Mouse (Mus musculus) mouse trophoblast stem cell (cell line): ENCODE results near the gene Hbq1a.

Experiments
- in situ Hi-C, 2 experiments: fragments of 300-500 bp; cut with MseI, MboI; formaldehyde crosslinking; loops; 2 replicates in 1 of 2; 3 replicates in 1 of 2; pipeline ENCODE4 v1.15.1; 2025

Gene Hbq1a

DNA sequence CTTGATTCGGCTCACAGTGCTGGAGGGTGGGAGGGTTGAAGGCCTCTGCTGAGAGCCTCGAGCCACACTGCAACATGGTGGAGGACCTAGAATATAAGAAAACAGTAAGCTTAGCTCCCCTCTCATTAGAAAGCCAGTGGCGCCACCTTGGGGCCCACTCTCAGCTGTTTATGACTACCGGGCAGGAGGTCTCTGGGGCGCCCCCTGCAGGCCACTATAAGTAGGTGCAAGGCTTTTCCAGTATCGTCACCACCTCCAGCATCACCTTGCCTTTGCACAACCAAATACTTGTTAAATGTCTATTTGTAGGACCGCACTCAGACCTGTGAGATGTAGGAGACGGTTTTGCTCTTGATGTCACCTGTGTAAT lies 21.3 kb downstream of the Hbq1a start:
- in situ Hi-C loops: loop anchor here (5.0 to 10.0 kb wide), 2 partner anchors 34 to 136 kb away; partner anchors contain the start of gene Hbq1b (in 1 of the 2)

DNA sequence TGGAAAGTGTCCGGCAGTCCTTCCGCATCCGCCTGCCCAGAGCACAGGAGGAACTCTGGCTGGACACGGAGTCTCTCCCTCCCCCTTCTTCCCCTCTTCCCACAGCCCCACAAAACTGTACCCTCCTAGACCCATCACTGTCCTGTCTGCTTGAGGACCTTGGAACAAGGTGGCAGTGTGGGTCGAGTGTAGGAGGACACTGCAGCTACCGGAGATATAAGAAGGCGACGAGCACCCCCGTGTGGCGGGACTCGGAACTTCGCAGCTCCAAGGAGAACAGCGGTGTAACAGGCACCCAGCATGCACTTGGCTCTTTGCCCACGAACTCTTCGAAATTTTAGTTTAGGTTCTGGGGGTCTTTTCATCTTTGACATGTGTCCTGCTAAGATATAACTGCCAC lies 24.7 kb downstream of the Hbq1a start:
- in situ Hi-C loops: loop anchor here (5.0 to 10.0 kb wide), 2 partner anchors 37 to 140 kb away; partner anchors contain the start of gene Hbq1b (in 1 of the 2)

DNA sequence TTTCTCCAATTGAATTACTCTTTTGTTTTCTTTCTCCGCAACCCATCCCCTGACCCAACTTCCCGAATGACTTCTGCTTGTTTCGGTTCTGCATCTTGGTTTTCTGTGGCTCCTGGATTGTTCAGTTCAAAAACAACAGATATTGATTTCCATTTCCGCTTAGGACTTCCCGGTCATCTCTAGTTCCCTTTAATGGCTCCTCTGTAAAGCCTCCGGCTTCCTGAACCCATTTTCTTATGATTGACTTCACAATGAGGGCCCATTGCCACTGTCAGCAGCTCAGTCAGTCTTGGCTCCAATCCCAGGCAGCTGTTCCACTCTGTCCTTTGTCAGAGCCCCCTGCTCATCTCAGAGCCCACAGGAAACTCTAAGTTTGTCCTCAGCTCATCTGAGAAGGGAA lies 31.2 kb downstream of the Hbq1a start:
- in situ Hi-C loops: no loop called here

DNA sequence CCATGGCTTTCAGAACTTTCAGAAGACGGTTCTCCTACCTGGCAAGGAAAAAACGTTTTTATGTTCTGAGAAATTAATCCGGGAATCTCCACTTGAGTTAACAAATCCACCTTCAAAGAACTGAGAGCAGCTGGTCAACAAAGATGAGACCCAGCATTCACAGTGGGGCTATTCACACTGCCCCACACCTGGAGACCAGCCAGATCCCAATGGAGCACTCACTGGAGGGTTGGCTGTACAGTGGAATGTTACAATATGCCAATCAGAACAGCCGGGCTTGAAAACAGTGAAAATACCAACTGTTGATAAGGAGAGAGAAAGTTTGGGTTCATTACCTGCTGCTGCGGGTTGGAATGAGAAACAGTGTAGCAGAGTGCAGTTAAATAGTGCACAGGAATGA lies 32.0 kb downstream of the Hbq1a start:
- in situ Hi-C loops: no loop called here

DNA sequence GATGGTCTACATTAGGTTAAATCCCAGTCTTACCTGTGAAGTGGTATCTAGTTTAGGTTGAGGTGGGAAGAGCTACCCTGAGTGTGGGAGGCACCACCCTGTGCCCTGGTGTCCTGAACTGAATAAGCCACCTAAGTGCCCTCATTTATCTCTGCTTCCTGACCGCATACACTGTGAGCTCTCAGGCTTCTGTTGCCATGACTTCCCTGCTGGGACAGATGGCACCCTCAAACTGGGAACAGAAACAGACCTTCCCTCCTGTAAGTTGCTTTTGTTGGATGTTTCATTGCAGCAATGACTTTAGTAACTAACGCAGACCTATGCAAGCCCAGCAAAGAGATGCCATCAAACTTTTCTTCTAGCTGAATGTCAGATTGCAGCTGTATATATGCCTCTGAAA lies 33.4 kb downstream of the Hbq1a start:
- in situ Hi-C loops: no loop called here

DNA sequence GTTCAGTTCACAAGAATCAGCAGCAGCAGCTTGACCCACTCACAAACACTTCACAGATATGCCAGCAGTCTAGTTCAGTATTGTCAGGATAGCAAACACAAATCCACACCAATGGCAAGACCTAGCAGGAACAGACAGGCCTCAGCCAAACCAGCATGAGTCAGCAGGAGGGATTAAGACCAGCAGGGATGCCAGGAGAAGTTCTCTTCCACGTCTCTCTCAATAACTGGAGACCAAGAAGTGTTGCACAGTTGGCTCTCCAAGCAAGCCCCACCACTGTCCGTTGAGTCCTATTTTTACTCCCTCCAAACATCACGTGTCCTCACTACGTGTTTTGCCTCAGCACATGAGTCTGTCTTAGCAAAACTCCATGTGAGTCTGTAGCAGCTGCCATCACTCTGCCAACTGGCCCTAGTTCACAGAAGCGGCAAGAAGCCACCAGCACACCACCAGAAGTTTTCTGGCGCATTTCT lies 36.6 kb downstream of the Hbq1a start:
- in situ Hi-C loops: no loop called here

DNA sequence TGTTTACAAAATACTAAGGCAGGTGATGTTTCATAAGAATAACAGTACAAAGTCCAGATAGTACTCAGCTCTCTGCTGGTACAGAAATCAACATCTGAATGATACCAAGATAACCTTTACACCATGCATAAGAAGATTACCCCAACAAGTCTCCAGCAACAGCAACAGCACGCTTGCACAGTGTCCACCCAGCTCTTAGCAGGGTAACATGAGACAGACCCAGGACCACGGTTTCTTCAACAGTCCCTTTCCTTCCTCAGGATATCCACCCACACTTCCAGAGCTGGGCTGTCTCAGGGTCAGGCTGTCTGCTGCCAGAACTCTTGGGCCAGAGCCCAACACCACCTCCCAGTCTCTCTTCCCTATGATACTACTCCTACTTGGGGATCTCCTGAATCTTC lies 39.3 kb downstream of the Hbq1a start:
- in situ Hi-C loops: no loop called here

DNA sequence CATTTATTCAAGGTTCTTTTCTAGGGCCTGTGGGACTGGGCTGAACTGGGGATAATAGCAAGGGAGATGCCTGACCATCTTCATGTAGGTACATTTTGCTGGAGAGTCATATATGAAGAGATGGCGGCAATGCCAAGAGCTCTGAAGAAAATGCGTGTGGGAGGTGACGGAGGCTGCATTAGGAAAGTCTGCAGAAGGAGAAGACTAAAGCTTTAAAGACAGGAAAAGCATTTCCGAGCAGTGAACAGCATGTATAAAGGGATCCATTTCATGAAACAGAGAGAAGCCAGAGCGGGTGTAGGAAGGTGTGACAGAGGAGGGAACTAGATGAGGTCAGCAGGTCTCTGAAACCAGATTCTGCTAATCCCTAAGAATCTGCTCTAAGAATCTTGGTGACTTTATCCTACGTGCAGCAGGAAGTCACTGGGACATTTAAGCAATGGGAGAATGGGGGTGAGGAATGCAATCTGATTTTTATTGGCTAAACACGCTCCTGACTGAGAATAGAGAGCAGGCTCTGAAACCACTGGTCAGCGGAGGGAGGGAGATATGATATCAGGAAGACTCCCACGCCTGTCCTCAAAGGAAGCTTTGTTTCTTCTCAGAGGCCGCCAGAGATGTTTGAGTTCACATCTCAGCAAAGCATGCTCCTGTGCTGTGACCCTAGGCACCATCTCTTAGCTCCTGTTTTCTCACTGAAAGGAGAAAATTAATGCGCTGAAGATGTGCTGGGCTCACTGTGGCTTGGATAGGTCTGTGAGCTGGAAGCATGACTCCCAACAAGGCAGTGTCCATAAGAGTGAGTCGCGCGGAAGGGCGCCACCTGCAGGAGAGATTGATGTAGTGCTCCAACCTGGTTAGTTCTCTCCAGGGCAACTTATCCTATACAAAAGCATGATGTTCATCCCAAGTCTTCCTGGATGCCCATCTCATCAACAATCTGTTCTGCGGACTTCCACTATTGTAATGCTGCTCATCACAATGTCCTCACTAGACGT lies 40.9 kb downstream of the Hbq1a start:
- in situ Hi-C loops: no loop called here

DNA sequence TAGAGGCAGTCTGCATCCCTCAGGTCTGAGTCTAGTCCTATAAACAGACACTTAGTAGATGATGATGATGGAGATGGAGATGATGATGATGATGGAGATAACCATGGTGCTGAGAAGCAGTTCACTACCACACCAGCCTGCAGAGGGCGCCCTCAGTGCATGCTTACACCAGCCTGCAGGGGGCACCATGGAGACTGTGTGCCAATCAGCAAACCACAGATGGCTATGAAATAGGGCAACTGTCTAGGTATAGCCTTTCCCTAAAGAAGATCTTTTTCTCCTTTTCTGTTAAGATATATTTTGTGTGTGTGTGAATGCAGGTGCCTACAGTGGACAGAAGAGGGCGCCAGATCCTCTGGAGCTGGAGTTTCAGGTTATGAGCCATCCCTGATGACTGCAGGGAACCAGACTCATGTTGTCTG lies 42.9 kb downstream of the Hbq1a start:
- in situ Hi-C loops: no loop called here

DNA sequence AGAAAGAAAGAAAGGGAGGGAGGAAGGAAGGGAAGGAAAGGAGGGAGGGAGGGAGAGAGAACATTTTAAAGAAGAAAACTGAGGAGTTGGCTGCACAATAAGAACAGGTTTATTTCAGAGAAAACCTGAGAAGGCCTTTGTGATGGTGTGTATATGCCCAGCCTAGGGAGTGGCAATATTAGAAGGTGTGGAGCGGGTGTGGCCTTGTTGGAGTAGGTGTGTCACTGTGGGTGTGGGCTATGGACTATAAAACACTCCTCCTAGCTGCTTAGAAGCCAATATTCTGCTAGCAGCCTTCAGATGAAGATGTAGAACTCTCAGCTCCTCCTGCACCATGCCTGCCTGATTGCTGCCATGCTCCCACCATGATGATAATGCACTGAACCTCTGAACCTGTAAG lies 43.5 kb downstream of the Hbq1a start:
- in situ Hi-C loops: no loop called here

DNA sequence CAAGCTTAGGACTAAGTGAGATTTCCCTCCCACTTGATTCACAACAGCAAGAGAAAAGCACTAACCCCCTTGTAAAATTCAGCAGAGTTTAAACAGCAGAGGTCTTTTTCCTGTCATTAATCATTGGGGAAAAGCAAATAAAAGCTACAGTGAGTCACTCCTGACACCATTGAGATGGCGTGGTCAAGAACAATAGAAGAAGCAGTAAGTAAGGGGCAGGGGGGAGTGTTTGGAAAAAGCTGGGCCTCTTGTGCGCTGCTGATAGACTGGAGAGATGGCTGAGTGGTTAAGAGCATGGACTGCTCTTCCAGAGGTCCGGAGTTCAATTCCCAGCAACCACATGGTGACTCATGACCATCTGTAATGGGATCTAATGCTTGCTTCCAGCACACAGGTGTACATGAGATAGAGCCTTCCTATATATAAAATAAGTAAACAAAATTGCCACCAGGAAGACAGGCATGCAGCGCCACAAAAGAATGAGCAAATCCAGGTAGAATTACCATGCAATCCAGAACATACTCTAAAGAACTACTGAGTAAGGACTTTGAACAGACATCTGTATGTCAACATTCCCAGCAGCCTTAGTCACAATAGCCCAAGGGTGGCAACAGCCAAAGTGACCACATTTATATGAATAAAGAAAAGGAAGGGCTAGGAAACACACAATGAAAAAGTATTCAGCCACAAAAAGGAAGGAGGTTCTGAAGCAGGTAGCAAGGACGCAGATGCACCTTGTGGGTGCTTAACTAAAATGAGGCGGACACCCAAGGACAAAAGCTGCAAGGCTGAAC lies 45.8 kb downstream of the Hbq1a start:
- in situ Hi-C loops: no loop called here

DNA sequence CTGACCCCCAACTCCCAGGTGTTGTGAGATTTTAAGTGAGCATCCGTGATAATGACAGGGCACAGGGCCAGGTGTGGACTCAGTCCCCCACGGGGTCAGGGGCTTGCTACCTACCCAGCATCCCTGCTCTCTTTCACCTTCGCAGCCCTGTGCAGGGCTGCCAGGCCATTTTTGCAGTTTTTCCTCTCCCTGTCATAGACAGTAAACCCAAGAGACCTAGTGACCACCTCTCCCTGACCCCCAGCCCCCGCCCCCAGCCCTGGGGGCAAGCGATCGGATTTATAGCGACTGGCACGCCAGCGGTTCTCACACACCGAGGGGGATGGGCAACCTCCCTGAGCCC lies 47.4 kb downstream of the Hbq1a start:
- in situ Hi-C loops: no loop called here

DNA sequence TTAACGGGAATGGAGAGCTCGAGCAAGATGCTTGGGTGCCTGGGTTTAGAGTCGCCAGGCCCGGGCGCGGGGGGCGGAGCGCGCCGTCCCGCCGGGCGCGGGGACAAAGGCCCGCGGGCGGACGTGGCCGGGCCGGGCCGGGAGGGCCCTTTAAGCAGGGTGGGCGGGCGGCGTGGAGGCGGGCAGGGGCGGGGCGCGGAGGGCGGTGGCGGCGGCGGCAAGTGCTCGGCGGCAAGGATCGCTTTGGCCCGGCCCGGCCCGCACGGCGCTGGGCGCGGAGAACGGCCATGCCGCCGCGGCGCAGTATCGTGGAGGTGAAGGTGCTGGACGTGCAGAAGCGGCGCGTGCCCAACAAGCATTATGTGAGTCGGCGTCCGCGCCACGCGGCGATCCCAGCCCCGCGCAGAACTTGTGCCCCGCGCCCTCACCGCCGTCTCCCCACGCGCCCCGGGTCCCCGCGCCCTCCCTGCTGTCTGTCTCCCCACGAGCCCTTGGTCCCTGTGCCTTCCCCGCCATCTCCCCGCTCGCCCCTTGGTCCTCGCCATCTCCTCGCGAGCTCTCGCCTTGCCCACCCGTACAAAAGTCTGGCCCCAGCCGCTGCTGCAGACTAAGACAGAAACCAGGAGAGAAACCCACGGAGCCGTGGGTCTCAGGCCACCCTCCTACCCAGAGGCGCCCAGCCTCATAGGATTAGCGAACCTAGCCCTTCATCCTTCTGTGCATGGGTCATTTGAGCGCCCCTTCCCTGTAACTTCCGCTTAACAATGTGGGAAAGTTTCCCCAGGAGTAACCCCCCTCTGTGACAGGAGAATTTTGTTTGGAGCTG lies 48.0 kb downstream of the Hbq1a start, which contains the start of gene Sh3pxd2b:
TSS of gene Sh3pxd2b (plus strand) at position 214 of the 826 bp plus-strand sequence.
- in situ Hi-C loops: no loop called here

DNA sequence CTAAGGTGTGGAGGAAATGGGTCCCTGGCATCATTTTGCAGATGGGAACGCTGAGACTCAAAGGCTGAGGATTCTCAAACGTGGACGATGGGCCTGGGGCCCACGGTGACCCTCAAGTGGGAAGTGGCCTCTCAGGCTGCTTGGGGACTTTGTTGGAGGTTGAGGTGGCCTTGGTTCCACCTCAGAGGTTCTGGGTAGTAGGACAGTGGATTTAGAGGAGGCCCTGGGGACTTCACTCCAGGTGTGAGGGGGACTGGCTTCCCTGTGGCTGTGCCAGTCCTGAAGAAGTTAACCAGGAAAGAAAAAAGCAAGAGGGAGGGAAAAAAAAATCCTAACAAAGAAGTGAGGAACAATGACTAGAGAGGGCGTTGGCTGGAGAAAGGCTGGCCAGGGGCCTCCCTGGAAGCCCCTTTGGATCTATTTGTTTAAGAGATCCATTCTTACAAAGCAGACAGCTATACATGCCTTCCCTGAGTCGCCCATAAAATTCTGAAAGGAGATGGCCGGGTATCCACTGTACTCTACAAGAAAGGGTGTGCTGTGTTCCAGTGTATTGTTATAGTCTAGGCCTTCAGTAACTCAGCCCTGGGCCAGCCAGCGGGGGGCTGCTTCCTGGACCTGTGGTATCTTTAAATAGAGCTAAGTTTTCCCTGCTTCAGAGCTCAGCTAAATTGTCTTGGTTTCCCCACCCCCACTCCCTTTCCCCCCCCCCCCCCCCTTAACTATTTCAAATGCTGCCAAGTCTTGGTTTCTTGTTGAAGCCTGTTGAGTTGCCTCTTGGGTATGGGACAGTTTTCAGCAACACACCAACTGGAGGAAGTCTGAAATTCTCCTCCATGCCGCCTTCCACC lies 48.8 kb downstream of the Hbq1a start:
- in situ Hi-C loops: no loop called here

DNA sequence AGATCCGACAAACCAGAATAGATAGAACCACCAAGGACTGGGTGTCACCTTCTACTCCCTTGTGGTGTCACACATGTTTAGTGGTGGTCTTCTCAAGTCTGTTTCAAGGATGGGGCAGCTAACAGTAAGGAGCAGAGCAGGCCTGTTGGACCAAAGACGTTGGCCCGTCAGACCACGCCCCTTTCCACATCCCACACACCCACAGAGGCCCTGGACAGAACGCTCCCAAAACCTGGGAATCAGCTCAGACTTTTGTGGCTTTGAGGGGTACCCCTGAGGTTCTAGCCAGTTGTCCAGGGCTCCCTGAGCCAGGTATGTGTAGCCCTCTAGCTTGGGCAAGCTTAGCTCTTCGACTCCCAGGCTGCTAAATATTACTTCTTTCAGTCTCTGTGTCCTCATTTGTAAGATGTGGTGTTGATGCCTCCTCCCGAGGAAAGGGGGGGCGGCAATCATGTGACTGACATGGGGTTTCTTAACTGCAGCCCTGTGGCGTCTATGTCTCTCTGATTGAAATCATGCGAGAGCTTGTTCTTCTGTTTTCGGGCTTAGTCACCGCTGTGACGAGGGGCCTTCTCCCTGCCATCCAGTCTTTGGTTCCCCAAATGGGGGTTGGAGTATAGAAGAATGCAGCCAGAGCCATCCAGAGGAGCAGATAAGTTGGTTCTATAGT lies 49.5 kb downstream of the Hbq1a start:
- in situ Hi-C loops: no loop called here
